Mouse (Mus musculus) stomach, adult 2 months (tissue): ENCODE data around the gene Asb15. TPM values are rescaled to one million over a fixed set of nuclear protein-coding genes. Genes with fewer than 3 reads are reported as not detected.

Source experiments
- polyA plus RNA-seq: library from polyadenylated mRNA; depleted of rRNA; stranded (reverse); fragments of >200 nt; gene quantifications from 2 replicates; pipeline ENCODE4 v1.2.3, GENCODE M21; 2012; rRNA removed

Asb15 gene
- polyA plus RNA-seq = 0.02 and 0.05 TPM in 2 replicates

GRCm38 (mm10) chr6:24528064-24528243, at the start of gene Asb15:
Gene Asb15, plus strand, starts transcription at chr6:24528144.

GRCm38 (mm10) chr6:24514552-24515284, 13.2 kb upstream of the Asb15 start, which contains the start of gene Iqub:
Gene Iqub, minus strand, starts transcription at chr6:24515067.

GRCm38 (mm10) chr6:24527155-24528063, 535 bp upstream of the Asb15 start, which contains the start of gene Ndufa5:
Gene Ndufa5, minus strand, starts transcription at chr6:24528013.

GRCm38 (mm10) chr6:24597500-24597899, 69.6 kb downstream of the Asb15 start, which contains the start of gene Lmod2:
Gene Lmod2, plus strand, starts transcription at chr6:24597762.

Other genes starting within 250 kb of the Asb15 start
- not detected in 2 replicates for gene Iqub, start 13.1 kb upstream of the Asb15 start, polyA plus RNA-seq
- gene Ndufa5, start 131 bp upstream of the Asb15 start, polyA plus RNA-seq = 0.31 and 0.33 TPM in 2 replicates
- gene Lmod2, start 69.6 kb downstream of the Asb15 start, polyA plus RNA-seq = 0.26 and 0.91 TPM in 2 replicates
- gene Wasl, start 136.9 kb downstream of the Asb15 start, polyA plus RNA-seq = 65.9 and 107 TPM in 2 replicates
- gene Hyal6, start 205.1 kb downstream of the Asb15 start, polyA plus RNA-seq = not detected in 2 replicates
- 0.02 TPM in 1 of 2 replicates, not detected in the other for gene Hyal4, start 220.2 kb downstream of the Asb15 start, polyA plus RNA-seq